Mouse (Mus musculus): ENCODE data around the gene Gm10160.
A peak's percentile ranks its signal among the peaks of the same experiment; 100 is the strongest.
"Not testable (repeated sequence)": the region's sequence is repeated elsewhere in the genome, so short reads cannot be mapped to it uniquely, and the experiment has no call there.

The Gm10160 gene

DNA sequence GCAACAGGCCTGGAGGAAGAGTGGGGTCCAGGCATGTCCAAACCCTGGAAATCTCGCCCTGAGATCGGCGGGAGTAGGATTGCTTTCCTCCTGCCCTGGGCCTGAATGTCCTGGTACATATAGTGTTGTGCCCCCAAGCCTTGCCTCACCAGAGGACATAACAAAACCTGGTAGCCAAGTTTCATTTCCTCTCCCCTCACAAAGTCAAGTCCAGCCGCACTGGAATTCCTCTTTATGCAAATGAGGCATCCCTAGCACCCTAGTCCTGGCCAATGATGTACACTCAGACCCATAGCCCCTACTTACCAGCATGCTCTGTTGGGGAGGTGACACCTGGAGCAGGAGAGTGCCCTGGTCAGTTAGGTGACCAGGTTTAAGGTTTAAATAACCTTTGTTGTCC, 627 bp upstream of the Gm10160 start:
- DNase-seq, result no peak

- no peak for DNase-seq
Observed at GRCm38 (mm10) chr7:81854568-81855307, 856 bp downstream of the Gm10160 start.

DNA sequence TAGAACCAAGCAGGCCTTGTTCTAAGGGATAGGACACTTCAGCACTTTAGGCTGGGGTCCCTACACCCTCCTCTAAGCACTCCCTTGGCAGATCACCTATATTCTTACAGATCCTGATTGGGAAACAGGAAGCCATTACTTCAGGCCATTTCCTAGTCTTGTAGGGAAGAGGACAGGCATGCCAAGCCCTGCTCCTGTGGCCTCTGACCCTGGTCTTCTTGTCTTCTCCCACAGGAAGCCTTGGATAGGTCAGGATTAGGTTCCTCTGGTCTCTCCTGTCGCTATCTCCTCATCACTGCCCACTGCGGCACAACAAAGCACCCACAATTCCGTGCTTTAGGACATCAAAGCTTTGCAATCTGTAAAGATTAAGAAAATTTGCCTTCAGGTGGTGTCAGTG, 3.9 kb downstream of the Gm10160 start:
- no peak for DNase-seq

- no peak for DNase-seq
Observed at GRCm38 (mm10) chr7:81850171-81850570, 5.4 kb downstream of the Gm10160 start.

- DNase-seq, result no peak
Observed at GRCm38 (mm10) chr7:81849633-81850032, 6.0 kb downstream of the Gm10160 start.

GRCm38 (mm10) chr7:81849214-81849613, 6.4 kb downstream of the Gm10160 start:
- no peak for DNase-seq

DNA sequence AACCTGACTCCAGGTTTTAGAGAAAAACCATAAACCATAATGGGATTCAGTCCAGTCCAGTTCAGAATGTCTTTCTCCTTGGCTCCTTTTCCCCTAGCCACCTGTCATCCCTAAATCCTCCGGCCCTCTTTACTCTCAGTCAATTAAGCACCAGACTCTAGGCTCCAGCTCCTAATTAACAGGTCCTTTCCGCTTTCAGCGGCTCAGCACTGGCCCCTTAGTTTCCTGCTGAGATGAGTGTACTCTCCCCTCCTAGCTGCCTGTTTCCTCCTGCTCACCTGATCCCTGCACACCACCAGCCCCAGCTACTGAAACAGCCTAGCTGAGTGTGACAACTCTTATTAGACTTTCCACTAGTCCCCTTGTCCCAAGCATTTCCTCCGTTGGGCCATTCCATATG, 7.8 kb downstream of the Gm10160 start:
- DNase-seq, result no peak

DNA sequence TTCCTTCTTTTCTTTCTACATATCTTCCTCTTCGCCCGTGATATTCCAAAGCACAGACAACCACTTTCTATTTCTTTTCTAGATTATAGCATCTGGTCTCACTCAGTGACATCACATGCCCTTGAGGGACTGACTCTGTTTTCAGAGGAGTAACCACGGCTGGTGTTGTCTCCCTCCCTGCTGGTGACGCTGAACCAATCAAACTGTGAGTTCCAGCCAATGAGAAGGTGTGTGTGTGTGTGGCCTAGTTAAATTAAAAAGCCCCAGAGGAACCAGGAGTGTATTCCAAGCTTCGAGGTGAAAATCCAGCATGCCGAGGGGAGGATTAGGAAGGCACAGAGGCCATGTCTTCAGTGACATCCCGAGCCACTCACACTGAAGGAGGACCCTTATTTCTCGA, 8.6 kb downstream of the Gm10160 start:
- no peak for DNase-seq

DNA sequence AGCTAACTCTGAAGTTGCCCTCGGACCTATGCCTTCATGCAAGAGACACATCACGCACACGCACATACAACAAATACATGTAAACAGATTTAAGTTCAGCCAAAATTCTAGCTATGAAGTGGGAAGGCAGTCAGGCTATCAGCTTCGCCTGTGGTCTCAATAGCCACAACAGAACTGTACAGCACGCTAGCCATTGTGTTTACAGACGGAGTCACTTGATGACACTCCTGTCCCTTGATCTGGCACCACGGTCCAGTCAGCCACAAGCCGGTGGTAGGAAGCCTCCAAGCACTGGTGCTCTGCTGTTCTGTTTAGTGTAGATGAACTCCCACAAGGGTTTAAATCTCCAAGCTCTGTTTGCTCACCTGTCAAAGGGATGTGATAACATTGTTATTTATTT, 9.6 kb downstream of the Gm10160 start:
- DNase-seq, result no peak

GRCm38 (mm10) chr7:81845313-81845712, 10.3 kb downstream of the Gm10160 start:
- DNase-seq, result no peak

DNA sequence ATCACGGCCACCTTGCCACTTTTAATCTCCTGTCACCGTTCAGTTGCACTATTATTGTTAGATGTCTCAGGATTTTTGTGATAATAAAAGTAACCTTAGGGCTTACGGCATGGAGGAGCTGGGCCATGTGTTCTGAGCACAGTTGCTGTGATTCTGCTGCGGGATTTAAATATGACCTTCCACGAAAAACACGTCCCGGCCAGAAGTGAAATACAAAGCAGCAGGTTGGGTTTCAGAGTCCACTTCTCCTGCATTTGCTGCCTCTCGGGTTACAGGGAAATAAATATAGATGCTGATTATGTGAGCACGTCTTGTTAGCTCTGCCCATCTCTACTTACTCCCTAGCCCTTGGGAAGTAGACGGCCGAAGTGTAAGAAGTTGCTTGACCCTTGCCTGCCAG, 10.8 kb downstream of the Gm10160 start:
- no peak for DNase-seq

- no peak for DNase-seq
Observed at GRCm38 (mm10) chr7:81843903-81844302, 11.7 kb downstream of the Gm10160 start.

- DNase-seq, result no peak
Observed at GRCm38 (mm10) chr7:81842998-81843397, 12.6 kb downstream of the Gm10160 start.

- DNase-seq, result no peak
Observed at GRCm38 (mm10) chr7:81842141-81842540, 13.5 kb downstream of the Gm10160 start.

GRCm38 (mm10) chr7:81841439-81841838, 14.2 kb downstream of the Gm10160 start:
- DNase-seq, result no peak

DNA sequence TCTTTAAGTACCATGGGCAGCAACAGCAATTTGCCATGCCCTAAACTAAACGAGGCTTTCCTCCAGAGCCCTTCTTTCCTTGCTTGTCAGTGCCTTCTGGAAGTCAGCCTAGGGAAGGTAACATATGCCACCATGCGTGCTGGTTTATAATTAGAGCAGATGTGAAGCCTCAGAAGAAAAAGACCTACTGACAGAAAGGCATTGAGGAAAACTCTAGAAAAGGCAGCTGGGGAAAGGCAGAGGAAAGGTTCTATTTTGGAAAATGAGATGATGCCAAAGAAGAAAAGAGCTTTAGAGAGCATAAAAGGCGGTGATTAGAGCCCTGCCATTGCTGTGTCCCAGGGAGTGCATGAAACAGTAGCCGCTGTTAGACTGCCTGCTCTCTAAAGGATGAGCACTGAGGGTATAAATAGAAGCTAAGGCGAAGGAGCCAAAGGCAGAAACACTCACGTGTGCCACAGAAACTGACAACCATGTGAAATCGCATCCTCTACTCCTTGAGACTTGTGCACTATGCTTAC, 14.9 kb downstream of the Gm10160 start:
- DNase-seq, result no peak

- no peak for DNase-seq
Observed at GRCm38 (mm10) chr7:81839746-81840145, 15.8 kb downstream of the Gm10160 start.

GRCm38 (mm10) chr7:81837771-81838170, 17.8 kb downstream of the Gm10160 start:
- not testable (repeated sequence) for DNase-seq

- DNase-seq, result no peak
Observed at GRCm38 (mm10) chr7:81835430-81835829, 20.2 kb downstream of the Gm10160 start.

GRCm38 (mm10) chr7:81834847-81835246, 20.7 kb downstream of the Gm10160 start:
- no peak for DNase-seq

GRCm38 (mm10) chr7:81829379-81829894, 26.2 kb downstream of the Gm10160 start, which contains the start of gene Btbd1:
Gene Btbd1, minus strand, starts transcription at chr7:81829431.
- DNase-seq, result peak; percentile 74 to 75

GRCm38 (mm10) chr7:81828681-81829378, 26.8 kb downstream of the Gm10160 start:
- peak; percentile 41 to 44 for DNase-seq

DNA sequence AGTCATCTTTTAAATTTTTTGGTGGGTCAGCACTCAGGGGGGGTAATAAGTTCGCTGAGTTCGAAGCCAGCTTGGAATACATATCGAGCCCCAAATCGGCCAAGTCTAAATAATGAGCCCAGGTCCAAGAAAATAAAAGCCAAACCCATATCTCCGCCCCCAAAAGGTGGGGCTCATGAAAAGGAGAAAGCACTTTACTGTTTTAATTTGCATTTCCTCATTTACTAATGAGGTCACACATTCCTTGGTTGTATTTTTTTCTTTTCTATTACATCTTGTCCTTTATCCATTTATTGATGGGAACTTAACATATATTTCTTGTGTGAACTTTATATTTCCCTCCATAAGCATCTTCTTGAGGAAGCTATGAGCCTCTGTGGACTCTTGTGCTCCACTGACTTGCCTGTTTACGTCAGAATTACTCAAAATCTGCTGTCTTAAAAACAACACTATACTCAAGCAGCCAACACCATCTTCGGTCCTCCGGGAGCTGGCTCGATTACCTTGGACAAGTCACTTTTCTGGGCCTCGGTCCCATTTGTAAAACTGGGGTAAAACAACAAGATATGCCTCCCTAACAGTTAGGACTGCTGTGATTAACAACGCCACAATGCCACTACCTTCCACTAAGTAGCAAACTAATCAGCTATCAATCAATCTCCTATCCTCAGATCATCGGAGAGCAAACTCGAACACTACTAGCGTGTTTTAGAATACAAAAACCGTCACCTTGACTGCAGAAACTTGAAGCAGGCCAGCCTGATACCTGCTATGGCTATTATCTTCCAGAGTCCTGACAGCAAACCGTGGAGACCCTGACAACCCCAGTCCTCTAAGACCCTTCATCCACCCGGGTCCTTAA, 27.6 kb downstream of the Gm10160 start:
- no peak for DNase-seq
